Mouse (Mus musculus) heart, adult 2 months (tissue): ENCODE results near the gene 2610028H24Rik.

ENCODE experiments used
- CTCF ChIP-seq: fragments of 200-600 bp; IDR thresholded peaks from 2 replicates; pipeline ENCODE4 v1.8.1; 2022; ENCODE audit warnings: antibody characterized with exemption, mild to moderate bottlenecking, moderate library complexity
- EP300 ChIP-seq: fragments of 200-500 bp; IDR thresholded peaks from 2 replicates; pipeline ENCODE4 v1.6.1; 2011; ENCODE audit warnings: low read depth, low read length, control low read depth; ENCODE audit not compliant: insufficient read depth
- POLR2A ChIP-seq: fragments of 200-500 bp; IDR thresholded peaks from 2 replicates; pipeline ENCODE4 v1.6.1; 2011; ENCODE audit warnings: mild to moderate bottlenecking, low read depth, low read length, control low read depth; ENCODE audit not compliant: insufficient read depth

DNA sequence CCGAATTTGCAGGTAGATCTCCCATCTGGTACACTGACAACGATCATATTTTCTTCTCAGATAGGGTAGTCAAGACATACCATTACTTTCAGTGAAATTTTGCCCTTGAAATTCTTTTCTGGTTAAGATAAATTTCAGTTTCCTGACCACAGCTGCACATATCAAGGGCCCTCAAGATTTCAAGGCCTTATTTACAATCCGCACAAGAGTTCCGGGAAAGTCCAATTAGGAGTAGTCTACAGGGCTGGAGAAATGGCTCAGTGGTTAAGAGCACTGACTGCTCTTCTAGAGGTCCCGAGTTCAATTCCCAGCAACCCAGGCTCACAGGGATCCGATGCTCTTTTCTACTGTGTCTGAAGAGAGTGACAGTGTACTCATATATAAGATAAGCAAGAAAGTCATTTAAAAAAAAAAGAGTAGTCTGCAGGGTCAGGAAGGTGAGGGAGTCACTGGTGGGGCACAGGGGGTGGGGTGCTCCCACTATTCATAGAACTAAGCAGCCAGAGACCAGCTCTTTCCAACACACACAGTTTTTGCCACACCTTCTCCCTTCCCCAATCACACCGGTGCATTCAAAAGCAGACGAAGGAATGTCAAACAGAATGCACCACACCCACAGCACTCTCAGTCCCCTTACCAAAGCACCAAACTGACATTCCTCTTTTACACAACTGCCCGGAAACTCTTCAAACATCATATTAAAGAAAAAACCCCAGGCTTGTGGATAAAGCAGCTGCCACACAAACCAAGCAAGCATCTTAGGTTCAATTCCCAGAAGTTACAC is 9.6 kb upstream of the 2610028H24Rik start:
- no peak for TF ChIP-seq POLR2A
- TF ChIP-seq CTCF, result no peak
- TF ChIP-seq EP300, result no peak
